Mouse (Mus musculus): ENCODE measurements around the gene Cab39l.
A peak's percentile ranks its signal among the peaks of the same experiment; 100 is the strongest.

Gene Cab39l

GRCm38 (mm10) chr14:59513922-59514444 is 73.2 kb downstream of the Cab39l start:
- DNase-seq = no peak

DNA sequence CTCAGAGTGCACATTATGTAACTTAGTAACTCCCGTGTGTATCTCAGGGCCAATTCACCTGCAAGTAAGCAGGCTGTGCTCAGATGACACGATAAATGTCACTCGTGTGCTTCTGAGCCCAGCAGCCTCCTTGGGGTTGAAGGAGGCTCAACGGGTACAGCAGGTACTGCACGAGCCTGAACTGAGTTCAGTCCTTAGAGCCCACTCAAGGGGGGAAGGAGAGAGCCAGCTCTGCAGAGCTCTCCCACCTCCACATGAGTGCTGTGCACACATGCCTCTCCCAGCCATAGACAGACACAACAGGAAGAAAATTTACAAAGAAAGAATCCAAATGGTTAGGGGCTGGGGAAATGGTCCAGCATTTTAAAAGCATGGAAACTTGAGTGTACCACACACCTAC is 85.1 kb downstream of the Cab39l start:
- DNase-seq = peak in 1 of 2 experiments; percentile 43

- DNase-seq = peak in 1 of 2 experiments; percentile 55
Measured at GRCm38 (mm10) chr14:59530801-59531200, 90.0 kb downstream of the Cab39l start.

- DNase-seq = no peak
Measured at GRCm38 (mm10) chr14:59532986-59533385, 92.2 kb downstream of the Cab39l start.

DNA sequence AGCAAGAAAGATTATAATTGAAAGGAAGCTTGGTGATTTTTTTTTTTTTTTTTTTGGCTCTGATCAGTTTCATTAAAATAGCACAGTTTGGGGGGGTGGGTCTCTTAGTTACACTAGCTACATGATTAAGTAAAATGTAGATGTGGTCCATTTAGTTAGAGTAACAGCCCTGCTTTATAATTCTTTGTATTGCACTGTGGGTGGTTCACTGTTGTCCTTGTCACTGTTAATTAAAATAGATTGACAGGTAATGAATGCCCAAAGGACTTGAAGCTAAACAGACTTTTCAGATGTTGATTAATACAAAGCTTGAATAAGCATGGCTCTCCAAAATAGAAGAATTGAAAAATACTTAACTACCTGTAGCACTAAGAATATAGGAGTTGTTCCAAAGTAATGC is 93.1 kb downstream of the Cab39l start:
- no peak for DNase-seq

DNA sequence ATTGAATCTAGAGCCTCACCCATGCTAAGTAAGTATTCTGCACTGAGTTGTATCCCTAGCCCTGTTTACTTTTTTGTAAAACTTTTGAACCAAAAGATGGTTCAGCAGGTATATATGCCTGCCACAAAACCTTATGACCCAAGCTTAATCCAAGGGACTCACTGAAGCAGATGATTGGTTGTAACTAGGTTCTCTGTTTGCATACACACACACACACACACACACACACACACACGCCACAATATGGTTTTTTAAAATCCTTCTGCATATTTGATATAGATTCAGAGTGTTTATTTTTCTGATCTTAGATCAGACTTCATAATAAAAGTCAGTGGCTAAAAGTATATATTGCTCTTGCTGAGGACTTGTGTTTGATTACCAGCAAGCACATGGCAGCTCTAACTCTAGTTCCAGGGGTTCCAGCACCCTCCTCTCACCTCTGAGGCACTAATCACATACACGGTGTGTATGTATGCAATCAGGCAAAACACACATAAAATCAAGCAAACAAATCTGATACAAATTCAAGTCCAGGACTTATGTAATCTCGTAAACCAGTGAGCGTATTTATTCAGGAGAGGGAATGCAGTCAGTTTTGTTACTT is 97.2 kb downstream of the Cab39l start:
- DNase-seq = no peak

DNA sequence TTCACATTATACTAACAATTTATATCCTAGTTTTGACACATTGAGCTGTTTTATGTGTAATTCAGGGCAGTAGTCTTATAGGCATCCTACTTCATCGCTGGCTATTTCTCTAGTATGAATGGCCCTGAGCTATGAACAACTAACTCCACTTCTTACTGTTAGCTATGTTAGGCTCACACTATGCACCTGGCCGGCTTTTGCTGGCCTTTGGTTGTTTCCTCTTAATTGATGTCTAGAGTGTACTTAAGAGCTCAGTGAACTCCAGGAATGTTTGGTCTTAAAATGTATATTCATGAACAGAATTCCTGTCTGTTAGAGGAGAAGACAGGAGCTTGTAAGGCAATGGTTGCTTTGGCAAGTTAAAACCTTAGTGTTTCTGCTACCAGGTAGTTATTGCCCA is 99.5 kb downstream of the Cab39l start:
- no peak for DNase-seq

DNA sequence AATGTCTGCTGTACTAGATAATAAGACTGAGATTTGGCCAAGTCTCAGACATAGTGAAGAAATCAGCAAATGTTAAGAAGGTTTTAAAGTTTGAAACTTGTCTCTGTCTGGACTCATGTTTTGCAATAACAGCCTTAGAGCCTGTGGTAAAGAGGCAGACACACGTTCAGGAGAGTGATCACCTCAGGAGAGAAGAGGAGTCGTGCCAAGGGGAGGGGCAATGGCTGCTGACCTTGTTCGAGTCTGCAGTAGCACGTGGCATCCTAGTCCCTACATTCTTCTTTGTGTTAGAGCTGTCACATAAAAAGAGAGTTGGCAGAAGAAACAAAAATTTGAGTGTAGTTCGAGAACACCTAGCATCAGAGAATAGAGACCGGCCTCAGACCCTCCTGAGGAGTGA is 100.0 kb downstream of the Cab39l start:
- no peak for DNase-seq

DNA sequence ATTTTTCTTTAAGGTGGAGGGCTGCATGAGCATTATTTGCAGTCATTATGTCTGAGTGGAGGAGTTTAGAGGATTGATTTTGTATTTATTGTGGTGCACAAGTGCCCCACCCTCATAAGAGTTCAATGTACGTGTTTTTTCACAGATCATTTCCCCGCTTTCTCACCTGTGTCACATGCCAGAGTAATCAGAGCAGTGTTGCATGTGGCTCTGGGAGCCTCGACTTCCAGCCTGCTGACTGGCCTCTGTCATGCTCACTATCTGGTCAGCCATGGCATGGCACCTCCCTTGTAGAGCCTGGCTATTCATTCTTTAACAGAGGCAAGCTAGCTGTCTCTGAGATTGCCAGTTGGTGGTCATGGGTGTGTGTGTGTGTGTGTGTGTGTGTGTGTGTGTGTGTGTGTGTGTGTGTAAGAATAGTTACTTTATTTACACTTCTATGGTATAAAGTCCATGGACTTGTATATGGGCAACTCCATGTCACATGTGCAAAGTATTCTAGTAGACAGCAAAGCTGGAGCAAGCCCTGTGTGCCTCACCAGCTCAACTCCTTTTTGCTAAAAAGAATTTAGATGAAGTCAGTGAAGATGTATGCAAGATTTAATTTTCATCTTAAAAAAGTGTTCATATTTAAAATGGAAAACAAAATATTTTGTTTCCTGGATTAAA is 102.5 kb downstream of the Cab39l start:
- DNase-seq = no peak

DNA sequence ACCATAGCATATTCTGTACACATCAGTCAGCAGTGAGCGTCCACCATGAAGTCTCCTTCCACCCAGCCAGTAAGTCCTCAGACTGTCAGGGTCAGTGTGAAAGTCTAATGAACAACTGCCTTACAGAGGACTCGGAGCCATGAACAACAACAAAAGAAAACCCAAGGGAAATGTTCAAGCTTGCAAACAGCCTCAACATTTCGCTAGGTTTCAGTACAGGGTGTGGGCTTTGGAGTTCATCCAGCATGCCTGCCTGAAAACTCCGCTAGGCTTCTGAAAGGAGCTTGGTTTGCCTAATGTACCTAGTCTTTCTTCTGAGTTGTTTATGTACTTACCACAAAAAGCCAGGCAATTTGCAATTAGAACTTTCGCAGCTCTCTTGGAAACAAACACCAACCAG is 103.2 kb downstream of the Cab39l start:
- DNase-seq = no peak

GRCm38 (mm10) chr14:59546162-59546880 is 105.5 kb downstream of the Cab39l start:
- DNase-seq = no peak

DNA sequence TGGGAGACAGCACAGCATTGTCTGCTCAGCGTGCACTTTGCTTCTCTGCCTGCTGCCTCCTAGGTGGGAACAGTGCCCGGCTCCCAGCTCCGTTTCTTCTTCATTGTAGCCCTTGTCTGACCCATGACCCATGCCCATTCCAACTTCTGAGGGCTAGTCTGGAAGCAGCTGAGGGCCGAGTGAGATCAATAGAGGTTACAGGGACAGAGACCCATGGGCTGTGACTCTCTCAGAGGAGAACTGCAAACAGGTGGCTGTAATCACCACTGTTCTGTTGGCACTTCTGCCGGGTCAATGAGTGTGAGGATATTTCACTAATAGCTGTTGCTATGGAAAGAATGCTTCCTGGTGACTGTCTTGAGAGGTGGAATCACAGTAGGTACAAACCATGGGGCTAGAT is 106.8 kb downstream of the Cab39l start:
- DNase-seq = no peak

- DNase-seq = no peak
Measured at GRCm38 (mm10) chr14:59548532-59548931, 107.8 kb downstream of the Cab39l start.

DNA sequence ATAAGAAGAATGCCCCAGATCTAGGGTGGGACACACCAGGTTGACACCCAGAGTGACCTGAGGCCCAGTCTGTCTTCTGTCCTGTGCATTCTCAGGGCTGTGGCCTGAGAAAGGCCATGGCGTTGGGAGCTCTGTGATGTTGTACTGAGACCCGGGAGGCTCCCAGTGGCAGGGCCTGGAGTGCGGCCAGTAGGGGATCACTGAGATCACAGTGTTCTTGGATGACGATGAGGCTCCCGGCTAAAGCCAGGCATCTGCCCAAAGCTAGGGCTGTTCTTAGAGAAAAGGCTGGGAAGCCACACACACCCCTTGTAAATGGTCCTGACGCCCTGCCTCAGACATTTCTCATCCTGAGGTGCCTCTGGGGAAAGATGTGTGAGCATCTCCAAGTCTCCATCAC is 108.3 kb downstream of the Cab39l start:
- DNase-seq = peak in 1 of 2 experiments; percentile 48

DNA sequence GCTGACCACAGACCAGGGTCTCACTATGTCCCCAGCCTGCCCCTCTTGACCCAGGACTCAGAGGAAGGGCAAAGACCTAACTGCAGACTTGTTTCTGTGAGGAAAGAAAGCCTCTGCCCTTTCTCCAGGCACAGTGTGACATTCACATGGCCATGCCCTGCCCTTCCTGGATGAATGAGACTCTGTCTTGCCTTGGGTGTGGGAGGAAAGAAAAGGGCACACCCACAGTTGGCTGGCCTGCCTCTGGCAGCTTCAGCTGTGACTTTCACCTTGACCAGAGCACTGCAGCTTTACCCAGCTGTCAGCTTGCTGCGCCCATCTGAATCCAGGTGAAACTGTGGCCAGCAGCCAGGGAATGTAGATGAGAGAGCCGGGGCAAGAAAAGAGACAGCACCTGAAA is 110.1 kb downstream of the Cab39l start:
- peak in 1 of 2 experiments; percentile 37 for DNase-seq

- no peak for DNase-seq
Measured at GRCm38 (mm10) chr14:59551956-59552355, 111.2 kb downstream of the Cab39l start.

- DNase-seq = no peak
Measured at GRCm38 (mm10) chr14:59554025-59554424, 113.3 kb downstream of the Cab39l start.

GRCm38 (mm10) chr14:59555018-59555417 is 114.2 kb downstream of the Cab39l start:
- DNase-seq = no peak

- peak in 1 of 2 experiments; percentile 85 for DNase-seq
Measured at GRCm38 (mm10) chr14:59555928-59556531, 115.3 kb downstream of the Cab39l start.

GRCm38 (mm10) chr14:59557071-59557470 is 116.3 kb downstream of the Cab39l start:
- DNase-seq = no peak

- no peak for DNase-seq
Measured at GRCm38 (mm10) chr14:59557886-59558285, 117.1 kb downstream of the Cab39l start.

GRCm38 (mm10) chr14:59566756-59567155 is 126.0 kb downstream of the Cab39l start:
- no peak for DNase-seq

DNA sequence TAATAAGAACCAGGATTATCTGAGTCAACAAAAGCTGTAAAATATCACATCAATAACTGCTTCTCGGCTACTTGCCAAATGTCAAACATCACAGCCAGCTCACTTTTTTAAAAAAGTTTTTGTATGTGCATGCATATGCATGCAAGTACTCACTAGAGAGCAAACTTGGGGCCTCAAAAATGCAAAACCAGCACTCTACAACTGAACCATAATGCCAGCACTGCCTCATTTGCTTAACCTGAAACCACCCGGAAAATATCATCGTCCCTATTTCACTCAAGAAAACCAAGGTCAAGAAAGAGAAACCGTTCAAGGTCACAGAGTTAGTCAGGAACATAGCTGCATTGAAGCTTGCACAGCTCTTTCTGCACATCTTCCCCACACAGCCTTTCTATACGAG is 135.6 kb downstream of the Cab39l start:
- no peak for DNase-seq
